Mouse (Mus musculus) lung, embryonic 14.5 days (tissue): ENCODE results near the gene Myo5c. TPM values are rescaled to one million over a fixed set of nuclear protein-coding genes. Genes with fewer than 3 reads are reported as not detected.

ENCODE experiments used
- ATAC-seq: fragments of 200-750 bp; cut with Nextera tagmentation; 2 replicates; pipeline ENCODE4 v1.8.0; 2017; ENCODE audit warnings: mild to moderate bottlenecking, moderate TSS enrichment, moderate library complexity; ENCODE audit not compliant: insufficient read depth
- DNase-seq: peaks from one replicate; pipeline ENCODE4 v3.0.0-alpha.2; 2015
- H3K27ac ChIP-seq: fragments of 300-500 bp; sonication (generic); 2 replicates; pipeline ENCODE4 v1.5.1; 2014; ENCODE audit warnings: low read depth, mild to moderate bottlenecking, moderate library complexity
- H3K27me3 ChIP-seq: fragments of 300-500 bp; sonication (generic); 2 replicates; pipeline ENCODE4 v1.6.1; 2014; ENCODE audit warnings: low read length, control low read depth; ENCODE audit not compliant: insufficient read depth
- H3K36me3 ChIP-seq: fragments of 300-500 bp; sonication (generic); 2 replicates; pipeline ENCODE4 v1.6.1; 2014; ENCODE audit warnings: control low read depth; ENCODE audit not compliant: insufficient read depth
- H3K4me1 ChIP-seq: fragments of 300-500 bp; sonication (generic); 2 replicates; pipeline ENCODE4 v1.6.1; 2014; ENCODE audit warnings: antibody characterized with exemption, control low read depth; ENCODE audit not compliant: insufficient read depth
- H3K4me2 ChIP-seq: fragments of 300-500 bp; sonication (generic); 2 replicates; pipeline ENCODE4 v1.6.1; 2014; ENCODE audit warnings: mild to moderate bottlenecking
- H3K4me3 ChIP-seq: fragments of 300-500 bp; sonication (generic); 2 replicates; pipeline ENCODE4 v1.5.1; 2014; ENCODE audit warnings: low read depth, low read length
- H3K9ac ChIP-seq: fragments of 300-500 bp; sonication (generic); 2 replicates; pipeline ENCODE4 v1.6.1; 2014
- H3K9me3 ChIP-seq: fragments of 300-500 bp; sonication (generic); 2 replicates; pipeline ENCODE4 v1.6.1; 2016; ENCODE audit warnings: low read depth, low read length, control low read depth
- CTCF ChIP-seq: IDR thresholded peaks from 2 replicates; pipeline ENCODE4 v1.5.1; 2016; ENCODE audit warnings: antibody characterized with exemption, low read depth
- WGBS: fragments of 180-500 bp; shearing (Covaris S2); extraction: QIAGEN DNeasy Blood & Tissue Kit; methylation state at CpG from one replicate; pipeline ENCODE4 v1.1.7; 2014; 5-methylcytosine and 5-hydroxymethylcytosine counted together
- polyA plus RNA-seq: library from polyadenylated mRNA; unstranded; fragments of >200 nt; fragmentation: Nextera tagmentation; extraction: Ambion mirVana; gene quantifications from 2 replicates; pipeline ENCODE4 v1.2.1, GENCODE M21; 2014

Gene Myo5c
- polyA plus RNA-seq, 1 experiment from 2014 or later, result 28.9 TPM

DNA sequence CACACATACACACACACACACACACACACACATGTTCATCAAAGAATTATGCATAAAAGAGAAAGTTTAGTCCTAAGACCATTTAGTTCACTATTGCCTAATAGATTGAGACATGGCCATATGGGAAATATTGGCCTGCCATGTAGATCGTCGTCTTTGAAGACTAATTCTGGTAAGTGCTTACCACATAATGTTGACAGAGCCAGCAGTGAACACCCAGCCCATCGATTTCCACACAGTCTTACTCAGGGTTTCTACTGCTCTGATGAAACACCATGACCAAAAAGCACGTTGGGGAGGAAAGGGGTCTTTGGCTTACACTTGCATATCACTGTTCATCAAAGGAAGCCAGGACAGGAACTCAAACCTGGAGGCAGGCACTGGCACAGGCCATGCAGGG, 110.6 kb downstream of the Myo5c start:
- H3K27me3 ChIP-seq, result no peaks in the 10 kb centered on the region
- ATAC-seq (no peak), DNase-seq (no peak)
- 85% methylated on average over 4 of the region's 4 CpGs for WGBS
- no peaks in the 10 kb centered on the region for H3K4me1 ChIP-seq
- no peak for TF ChIP-seq CTCF
- H3K9ac ChIP-seq, result no peak overlapping the region
- no peak overlapping the region for H3K27ac ChIP-seq
- H3K4me3 ChIP-seq, result no peak overlapping the region
- H3K9me3 ChIP-seq, result no peaks in the 10 kb centered on the region
- no peak overlapping the region for H3K4me2 ChIP-seq
- H3K36me3 ChIP-seq, result peaks cover 46% of the 10 kb centered on the region

DNA sequence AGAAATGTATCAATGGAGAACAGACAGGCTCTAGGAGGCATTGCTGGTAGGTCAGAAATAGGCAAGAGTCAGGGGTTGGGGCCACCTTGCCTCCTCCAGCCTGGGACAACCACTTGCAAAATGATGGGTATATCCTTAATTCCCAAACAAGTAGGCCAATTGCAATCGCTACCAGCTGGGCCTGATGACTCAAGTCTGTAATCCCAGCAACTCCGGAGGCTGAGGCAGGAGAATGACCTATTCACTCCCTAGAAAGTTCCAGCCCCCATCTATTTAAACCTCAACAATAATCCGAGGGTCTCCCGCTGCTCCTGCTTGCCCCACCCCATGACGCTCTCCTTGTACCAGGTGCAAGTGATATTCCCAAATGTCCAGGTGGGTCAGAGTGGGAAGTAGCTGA, 115.6 kb downstream of the Myo5c start, which contains the start of gene Bcl2l10:
Bcl2l10 (plus strand) TSS at position 301 of the 400 bp plus-strand sequence.
- Histone ChIP-seq H3K4me3 (no peak within 1 kb of the TSS), H3K4me2 (no peak within 1 kb of the TSS), H3K9ac (no peak within 1 kb of the TSS), H3K36me3 (0 out of 2 replicates have a peak, but pooled peaks cover 21% of the 10 kb centered on the region), H3K4me1 (no peaks in the 10 kb centered on the region), H3K27me3 (no peaks in the 10 kb centered on the region), H3K9me3 (no peaks in the 10 kb centered on the region), H3K27ac (no peak within 1 kb of the TSS)
- DNase-seq (no peak), ATAC-seq (no peak)
- WGBS, result 91% methylated on average over 5 of the region's 5 CpGs
- no peak for TF ChIP-seq CTCF

DNA sequence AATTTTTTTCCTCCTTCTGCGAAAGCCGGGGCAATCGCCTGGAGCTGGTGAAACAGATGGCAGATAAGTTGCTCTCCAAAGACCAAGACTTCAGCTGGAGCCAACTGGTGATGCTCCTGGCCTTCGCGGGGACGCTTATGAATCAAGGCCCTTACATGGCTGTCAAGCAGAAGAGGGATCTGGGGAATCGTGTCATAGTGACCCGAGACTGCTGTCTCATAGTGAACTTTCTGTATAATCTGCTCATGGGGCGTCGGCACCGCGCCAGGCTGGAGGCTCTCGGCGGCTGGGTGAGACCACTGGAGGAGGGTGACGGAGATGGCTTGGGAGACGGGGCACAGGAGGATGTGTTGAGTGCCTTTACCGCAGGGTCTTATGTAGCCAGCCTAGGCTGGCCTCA, 116.2 kb downstream of the Myo5c start:
- 90% methylated on average over 17 of the region's 17 CpGs for WGBS
- H3K4me2 ChIP-seq, result no peak overlapping the region

DNA sequence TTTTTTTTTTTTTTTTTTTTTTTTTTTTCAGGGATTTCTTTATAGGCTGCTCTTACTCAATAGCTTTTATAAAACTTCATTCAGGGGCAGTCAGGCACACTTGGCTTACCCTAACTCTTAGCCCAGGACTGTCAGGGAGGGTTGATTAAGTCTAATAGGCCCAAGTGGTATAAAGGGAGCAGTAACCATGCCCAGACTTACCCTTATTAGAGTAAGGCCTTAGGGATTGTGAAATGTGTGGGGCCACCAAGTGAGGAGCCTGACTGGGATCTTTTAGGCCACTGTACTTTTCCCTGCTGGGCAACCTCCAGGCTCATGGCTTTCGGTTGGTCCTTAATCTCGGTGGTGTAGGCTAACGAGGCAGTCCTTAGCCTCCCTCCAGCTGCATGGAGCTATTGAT, 116.8 kb downstream of the Myo5c start:
- no peak overlapping the region for H3K4me2 ChIP-seq
- H3K27ac ChIP-seq, result no peak overlapping the region
- WGBS, result 83% methylated on average over 3 of the region's 3 CpGs
- H3K9ac ChIP-seq, result no peak overlapping the region
- no peak for TF ChIP-seq CTCF
- no peak overlapping the region for H3K4me3 ChIP-seq
- DNase-seq, result no peak
- H3K4me1 ChIP-seq, result no peaks in the 10 kb centered on the region
- no peak for ATAC-seq
- 0 out of 2 replicates have a peak, but pooled peaks cover 15% of the 10 kb centered on the region for H3K36me3 ChIP-seq
- no peaks in the 10 kb centered on the region for H3K9me3 ChIP-seq
- H3K27me3 ChIP-seq, result no peaks in the 10 kb centered on the region

More for the DNA sequence above, 116.2 kb downstream of the Myo5c start:
- H3K4me3 ChIP-seq, result no peak overlapping the region
- H3K27me3 ChIP-seq, result no peaks in the 10 kb centered on the region
- no peak for DNase-seq
- H3K4me1 ChIP-seq, result no peaks in the 10 kb centered on the region
- ATAC-seq, result no peak
- TF ChIP-seq CTCF, result no peak
- H3K36me3 ChIP-seq, result 0 out of 2 replicates have a peak, but pooled peaks cover 21% of the 10 kb centered on the region
- H3K9me3 ChIP-seq, result no peaks in the 10 kb centered on the region
- H3K27ac ChIP-seq, result no peak overlapping the region
- H3K9ac ChIP-seq, result no peak overlapping the region

DNA sequence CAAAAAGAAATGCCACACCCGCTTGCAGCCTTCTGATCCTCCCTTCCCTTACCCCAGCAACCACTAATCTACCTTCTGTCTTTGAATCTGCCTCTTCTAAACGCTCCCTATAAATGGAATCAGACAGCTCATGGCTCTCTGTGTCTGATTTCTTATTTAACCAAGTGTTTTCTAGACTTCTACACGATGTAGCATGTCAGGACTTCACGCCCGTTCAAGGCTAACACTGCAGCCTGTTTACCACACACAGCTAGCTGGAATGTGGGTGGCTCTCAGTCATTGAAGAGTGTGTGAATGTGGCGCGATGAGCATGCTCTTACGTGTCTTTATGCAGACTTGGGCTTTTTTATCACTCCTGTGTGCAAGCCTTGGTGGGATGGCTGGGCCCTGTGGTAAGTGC, 121.3 kb downstream of the Myo5c start:
- no peak overlapping the region for H3K4me3 ChIP-seq
- no peaks in the 10 kb centered on the region for H3K27me3 ChIP-seq
- TF ChIP-seq CTCF, result no peak
- no peak overlapping the region for H3K9ac ChIP-seq
- DNase-seq (no peak), ATAC-seq (no peak)
- no peaks in the 10 kb centered on the region for H3K9me3 ChIP-seq
- H3K4me2 ChIP-seq, result no peak overlapping the region
- H3K4me1 ChIP-seq, result no peaks in the 10 kb centered on the region
- no peaks in the 10 kb centered on the region for H3K36me3 ChIP-seq
- WGBS, result 57% methylated on average over 8 of the region's 8 CpGs
- H3K27ac ChIP-seq, result no peak overlapping the region

Other genes with a start within 250 kb of the Myo5c start
- gene Arpp19, start 194.4 kb upstream of the Myo5c start, polyA plus RNA-seq, result 289 and 306 TPM in 2 replicates
- gene Myo5a, start 161.0 kb upstream of the Myo5c start, polyA plus RNA-seq, result 19.0 and 20.6 TPM in 2 replicates
- 17.9 and 18.2 TPM in 2 replicates for gene Gnb5, start 74.3 kb downstream of the Myo5c start, polyA plus RNA-seq
- gene Bcl2l10, start 115.7 kb downstream of the Myo5c start, polyA plus RNA-seq, result not detected in 2 replicates
- 63.7 and 67.3 TPM in 2 replicates for gene Mapk6, start 178.0 kb downstream of the Myo5c start, polyA plus RNA-seq
- 39.5 and 39.7 TPM in 2 replicates for gene Leo1, start 209.5 kb downstream of the Myo5c start, polyA plus RNA-seq